Mouse (Mus musculus) stomach, embryonic 14.5 days (tissue): ENCODE results near the gene Dpysl5. TPM values are rescaled to one million over a fixed set of nuclear protein-coding genes. Genes with fewer than 3 reads are reported as not detected.
A peak's percentile ranks its signal among the peaks of the same experiment; 100 is the strongest.

Experiments used
- ATAC-seq: fragments of 200-750 bp; cut with Nextera tagmentation; 2 replicates; pipeline ENCODE4 v1.8.0; 2017; ENCODE audit warnings: low read depth, moderate TSS enrichment; ENCODE audit not compliant: insufficient number of reproducible peaks, insufficient read depth, low FRiP score
- H3K27ac ChIP-seq: fragments of 300-500 bp; sonication (generic); 2 replicates; pipeline ENCODE4 v1.5.1; 2014; ENCODE audit warnings: mild to moderate bottlenecking, low read length, moderate library complexity, mixed read lengths
- H3K27me3 ChIP-seq: fragments of 300-500 bp; sonication (generic); 2 replicates; pipeline ENCODE4 v1.6.1; 2014; ENCODE audit warnings: low read length, control low read depth, mixed read lengths; ENCODE audit not compliant: control insufficient read depth, insufficient read depth
- H3K36me3 ChIP-seq: fragments of 300-500 bp; sonication (generic); 2 replicates; pipeline ENCODE4 v1.6.1; 2014; ENCODE audit warnings: mild to moderate bottlenecking, control low read depth, low read length, moderate library complexity, mixed read lengths; ENCODE audit not compliant: control insufficient read depth, insufficient read depth
- H3K4me1 ChIP-seq: fragments of 300-500 bp; sonication (generic); 2 replicates; pipeline ENCODE4 v1.6.1; 2014; ENCODE audit warnings: low read length, control low read depth, mixed read lengths; ENCODE audit not compliant: control insufficient read depth, insufficient read depth
- H3K4me2 ChIP-seq: fragments of 300-500 bp; sonication (generic); replicated peaks from 2 replicates; pipeline ENCODE4 v1.6.1; 2014; ENCODE audit warnings: low read depth, low read length, control low read depth
- H3K4me3 ChIP-seq: fragments of 300-500 bp; sonication (generic); 2 replicates; pipeline ENCODE4 v1.5.1; 2014; ENCODE audit warnings: low read depth, low read length, control low read depth
- H3K9ac ChIP-seq: fragments of 300-500 bp; sonication (generic); replicated peaks from 2 replicates; pipeline ENCODE4 v1.6.1; 2014; ENCODE audit warnings: low read depth, mild to moderate bottlenecking, control low read depth, low read length, moderate library complexity, mixed read lengths
- H3K9me3 ChIP-seq: fragments of 300-500 bp; sonication (generic); 2 replicates; pipeline ENCODE4 v1.6.1; 2016; ENCODE audit warnings: low read depth, low read length, control low read depth; ENCODE audit not compliant: control insufficient read depth
- WGBS: fragments of 180-500 bp; shearing (Covaris S2); extraction: QIAGEN DNeasy Blood & Tissue Kit; methylation state at CpG from one replicate; pipeline ENCODE4 v1.1.7; 2014; 5-methylcytosine and 5-hydroxymethylcytosine counted together
- polyA plus RNA-seq: library from polyadenylated mRNA; unstranded; fragments of >200 nt; fragmentation: Nextera tagmentation; extraction: Ambion mirVana; gene quantifications from 2 replicates; pipeline ENCODE4 v1.2.1, GENCODE M21; 2014

Dpysl5 gene
- polyA plus RNA-seq, 1 experiment from 2014 or later: 11.0 TPM

DNA sequence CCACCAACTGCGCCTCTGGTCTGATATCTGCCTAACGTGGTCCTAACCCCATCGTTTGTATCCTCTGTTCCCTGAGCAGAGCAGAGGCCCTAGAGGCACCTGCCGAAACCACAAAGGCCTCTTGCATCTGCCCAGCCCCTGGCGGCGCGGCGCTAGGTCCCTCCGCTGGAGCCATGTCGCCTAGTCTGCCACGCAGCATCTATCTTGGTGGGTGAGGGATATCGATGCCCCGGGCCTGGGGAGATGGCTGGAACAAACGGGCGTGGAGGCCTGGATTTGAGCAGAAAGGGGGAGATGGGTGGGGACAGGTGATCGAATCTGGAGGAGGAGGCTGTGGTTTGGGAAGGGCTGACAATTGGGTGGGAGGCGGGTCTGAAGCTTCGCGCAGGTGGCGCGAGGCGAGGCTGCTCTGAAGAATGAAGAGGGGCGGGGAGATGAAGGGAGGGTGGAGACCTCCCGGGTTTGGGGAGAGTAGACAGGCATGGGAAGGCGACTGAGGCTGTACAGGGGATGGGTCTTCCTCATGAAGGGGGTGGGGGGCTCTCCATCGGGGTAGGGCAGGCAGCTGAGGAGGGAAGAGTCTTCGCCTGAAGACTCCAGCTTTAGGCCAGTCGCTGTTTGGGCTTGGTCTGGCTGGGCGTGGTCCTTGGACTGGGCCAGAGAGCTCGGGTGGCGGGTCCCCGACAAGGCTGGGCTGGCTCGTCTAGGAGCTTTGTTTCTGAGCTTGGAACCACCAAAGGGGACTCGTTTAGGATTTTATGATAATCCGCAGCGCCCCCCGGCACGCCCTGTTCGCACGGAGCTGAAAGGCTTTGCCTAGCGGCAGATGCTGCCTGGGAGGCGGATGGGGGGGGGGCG is 1.3 kb downstream of the Dpysl5 start:
- Histone ChIP-seq H3K4me2 (peak overlapping the region; percentile 96), H3K27ac (no peak overlapping the region), H3K27me3 (peaks cover 12% of the 10 kb centered on the region; the same call in 1 of the 2 replicates), H3K4me1 (peaks cover 12% of the 10 kb centered on the region; the same call in 1 of the 2 replicates), H3K9ac (peak overlapping the region; percentile 0; the same call in 1 of the 2 replicates), H3K36me3 (no peaks in the 10 kb centered on the region), H3K4me3 (peak overlapping the region; percentile 46), H3K9me3 (no peaks in the 10 kb centered on the region)
- 1% methylated on average over 42 of the region's 43 CpGs for WGBS
- ATAC-seq: no peak

- Histone ChIP-seq H3K36me3 (no peaks in the 10 kb centered on the region), H3K4me1 (peaks cover 12% of the 10 kb centered on the region; the same call in 1 of the 2 replicates), H3K9ac (no peak overlapping the region), H3K9me3 (no peaks in the 10 kb centered on the region), H3K27ac (no peak overlapping the region), H3K4me3 (peak overlapping the region; percentile 46), H3K4me2 (peak overlapping the region; percentile 96), H3K27me3 (peaks cover 12% of the 10 kb centered on the region; the same call in 1 of the 2 replicates)
- WGBS: 1% methylated on average over 20 of the region's 20 CpGs
- no peak for ATAC-seq
Measured at GRCm38 (mm10) chr5:30713299-30713675, 1.9 kb downstream of the Dpysl5 start.

- Histone ChIP-seq H3K4me3 (peak overlapping the region; percentile 46), H3K36me3 (no peaks in the 10 kb centered on the region), H3K9me3 (no peaks in the 10 kb centered on the region), H3K27me3 (peaks cover 12% of the 10 kb centered on the region; the same call in 1 of the 2 replicates), H3K27ac (no peak overlapping the region), H3K4me1 (peaks cover 12% of the 10 kb centered on the region; the same call in 1 of the 2 replicates), H3K4me2 (peak overlapping the region; percentile 96), H3K9ac (no peak overlapping the region)
- ATAC-seq: no peak
- 17% methylated on average over 11 of the region's 11 CpGs for WGBS
Measured at GRCm38 (mm10) chr5:30713691-30714090, 2.3 kb downstream of the Dpysl5 start.

GRCm38 (mm10) chr5:30716311-30716710 is 4.9 kb downstream of the Dpysl5 start:
- Histone ChIP-seq H3K9me3 (no peaks in the 10 kb centered on the region), H3K27ac (no peak overlapping the region), H3K4me2 (no peak overlapping the region), H3K9ac (no peak overlapping the region), H3K4me3 (no peak overlapping the region), H3K4me1 (peaks cover 11% of the 10 kb centered on the region; the same call in 1 of the 2 replicates), H3K27me3 (peaks cover 7% of the 10 kb centered on the region; the same call in 1 of the 2 replicates), H3K36me3 (no peaks in the 10 kb centered on the region)
- 86% methylated on average over 2 of the region's 2 CpGs for WGBS
- ATAC-seq: no peak

DNA sequence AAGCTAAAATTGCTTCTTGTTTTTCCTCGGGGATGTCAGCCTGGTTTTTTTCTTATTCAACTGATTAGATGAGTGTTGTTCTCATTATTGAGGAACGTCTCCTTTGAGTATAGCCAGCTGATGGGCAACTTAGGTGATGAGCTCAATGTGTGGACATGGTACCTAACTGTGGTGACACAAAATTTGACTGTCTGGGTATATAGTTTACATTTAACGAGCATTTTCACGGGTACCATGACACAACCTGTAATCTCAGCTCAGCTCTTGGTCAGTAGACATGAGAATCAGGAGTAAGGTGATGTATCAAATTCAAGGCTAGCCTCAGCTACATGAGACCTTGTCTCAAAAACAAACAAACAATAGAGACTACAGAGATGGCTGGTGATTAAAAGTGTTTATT is 6.1 kb downstream of the Dpysl5 start:
- Histone ChIP-seq H3K4me1 (peaks cover 6% of the 10 kb centered on the region; the same call in 1 of the 2 replicates), H3K27me3 (peaks cover 4% of the 10 kb centered on the region; the same call in 1 of the 2 replicates), H3K36me3 (no peaks in the 10 kb centered on the region), H3K27ac (no peak overlapping the region), H3K4me3 (no peak overlapping the region), H3K4me2 (no peak overlapping the region), H3K9ac (no peak overlapping the region), H3K9me3 (no peaks in the 10 kb centered on the region)
- 81% methylated on average over 4 of the region's 4 CpGs for WGBS
- ATAC-seq: no peak

- H3K36me3 ChIP-seq: no peaks in the 10 kb centered on the region
- no peak overlapping the region for H3K9ac ChIP-seq
- no peaks in the 10 kb centered on the region; the same call in 1 of the 2 replicates for H3K27me3 ChIP-seq
- no peaks in the 10 kb centered on the region for H3K4me1 ChIP-seq
- no peak overlapping the region for H3K27ac ChIP-seq
- H3K4me2 ChIP-seq: no peak overlapping the region
- H3K4me3 ChIP-seq: no peak overlapping the region
- no peak for ATAC-seq
- WGBS: 74% methylated on average over 10 of the region's 10 CpGs
- H3K9me3 ChIP-seq: no peaks in the 10 kb centered on the region
Measured at GRCm38 (mm10) chr5:30717991-30718703, 6.8 kb downstream of the Dpysl5 start.

DNA sequence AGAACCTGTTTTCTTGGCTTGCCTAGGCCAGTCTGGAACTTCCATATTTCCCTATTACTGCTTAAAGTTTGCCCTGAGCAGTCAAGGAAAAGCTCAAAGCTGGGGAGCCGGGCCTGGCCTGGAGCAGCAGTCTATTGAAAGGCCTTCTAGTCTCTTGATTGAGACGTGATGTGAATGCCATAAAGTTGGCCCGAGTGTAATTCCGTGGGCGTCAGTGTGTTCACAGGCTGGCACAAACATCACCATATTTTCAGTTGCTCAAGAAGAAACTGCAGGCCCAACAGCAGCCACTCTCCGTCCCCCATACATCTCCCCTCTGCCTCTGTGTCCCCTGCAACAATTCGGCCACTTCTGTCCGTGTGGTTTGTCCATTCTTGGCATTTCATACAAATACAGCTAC is 10.6 kb downstream of the Dpysl5 start:
- no peaks in the 10 kb centered on the region for H3K9me3 ChIP-seq
- WGBS: 88% methylated on average over 8 of the region's 8 CpGs
- H3K27ac ChIP-seq: no peak overlapping the region
- no peaks in the 10 kb centered on the region for H3K27me3 ChIP-seq
- no peak overlapping the region for H3K4me2 ChIP-seq
- no peak for ATAC-seq
- no peak overlapping the region for H3K4me3 ChIP-seq
- H3K4me1 ChIP-seq: no peaks in the 10 kb centered on the region
- no peak overlapping the region for H3K9ac ChIP-seq
- H3K36me3 ChIP-seq: no peaks in the 10 kb centered on the region

GRCm38 (mm10) chr5:30726151-30726693 is 14.9 kb downstream of the Dpysl5 start:
- Histone ChIP-seq H3K4me2 (no peak overlapping the region), H3K36me3 (no peaks in the 10 kb centered on the region), H3K9me3 (no peaks in the 10 kb centered on the region), H3K4me1 (no peaks in the 10 kb centered on the region), H3K27ac (no peak overlapping the region), H3K27me3 (no peaks in the 10 kb centered on the region), H3K4me3 (no peak overlapping the region), H3K9ac (no peak overlapping the region)
- 88% methylated on average over 5 of the region's 5 CpGs for WGBS
- ATAC-seq: no peak
